Mouse (Mus musculus): ENCODE measurements around the gene Slf2.

The Slf2 gene

DNA sequence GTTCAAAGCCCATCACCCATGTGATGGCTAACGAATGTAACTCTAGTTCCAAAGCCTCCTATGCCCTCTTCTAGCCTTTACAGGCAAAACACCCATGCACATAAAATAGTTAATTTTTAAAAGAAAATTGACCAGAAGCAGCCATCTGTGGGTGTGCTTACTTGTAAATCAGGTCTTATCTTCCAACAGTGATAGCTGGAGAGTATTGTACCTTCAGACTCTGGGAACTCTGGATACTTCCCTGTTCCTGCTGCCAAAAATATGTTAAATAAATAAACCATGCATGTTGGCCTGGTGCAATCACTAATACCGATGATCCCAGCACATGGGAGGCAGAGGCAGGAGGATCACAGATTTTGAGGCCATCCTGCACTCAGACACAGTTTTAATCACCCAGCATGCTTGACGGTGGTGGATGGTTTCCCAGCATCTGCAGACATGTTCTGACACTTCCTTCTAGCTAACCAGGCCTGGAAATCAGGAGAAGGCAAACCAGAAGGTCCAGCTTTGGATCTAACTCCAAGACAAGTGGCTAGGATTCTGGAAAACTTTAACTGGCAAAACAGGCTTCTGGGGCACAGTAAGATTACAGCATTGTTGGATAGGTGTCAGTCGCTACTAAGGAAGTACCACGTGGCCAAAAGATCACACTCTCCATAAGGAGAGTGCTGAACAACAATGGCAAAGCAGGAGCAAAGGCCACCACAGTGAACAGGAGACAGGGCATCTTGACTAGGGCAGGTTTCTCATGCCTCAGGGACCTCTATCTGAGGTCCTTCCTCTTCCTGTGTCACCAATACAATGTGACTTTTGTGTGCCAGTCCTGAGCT is 54.4 kb downstream of the Slf2 start:
- DNase-seq, result no peak

DNA sequence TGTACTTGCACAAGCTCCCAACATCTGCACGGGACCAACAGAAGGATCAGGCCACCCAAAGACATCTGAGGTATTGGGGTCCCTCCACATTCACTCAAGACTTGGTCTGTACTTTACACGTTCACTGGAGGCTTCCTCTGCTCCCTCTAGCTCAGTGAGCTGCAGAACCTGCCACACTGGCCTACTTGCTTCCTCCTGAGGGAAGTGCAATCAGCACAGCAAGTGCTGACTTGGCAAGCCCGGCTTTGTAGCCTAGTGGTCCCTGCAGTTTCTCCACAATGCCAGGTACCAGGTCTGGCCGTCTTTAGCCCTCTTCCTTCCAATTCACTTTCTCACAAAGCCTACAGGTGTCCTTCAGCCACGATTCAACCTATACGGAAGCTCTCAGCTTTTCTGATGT is 56.1 kb downstream of the Slf2 start:
- no peak for DNase-seq

DNA sequence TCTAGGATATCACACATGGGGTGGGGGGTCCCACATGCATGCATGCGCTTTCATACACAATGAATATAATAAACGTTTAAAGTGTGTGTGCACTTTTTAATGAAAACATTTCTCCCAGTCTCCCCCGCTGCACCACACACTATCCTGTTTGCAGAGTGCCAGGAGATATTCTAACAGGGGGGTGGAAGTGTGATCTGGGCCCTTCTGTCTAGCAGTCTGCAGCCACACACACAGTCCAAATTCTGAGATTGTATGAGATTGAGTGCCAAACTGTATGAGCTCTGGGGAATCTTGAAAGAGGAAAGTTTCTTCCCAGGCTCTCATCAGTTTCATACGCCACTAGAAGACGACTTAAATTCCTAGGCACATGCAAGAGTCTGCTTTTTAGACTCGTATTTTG is 56.9 kb downstream of the Slf2 start:
- DNase-seq, result no peak

DNA sequence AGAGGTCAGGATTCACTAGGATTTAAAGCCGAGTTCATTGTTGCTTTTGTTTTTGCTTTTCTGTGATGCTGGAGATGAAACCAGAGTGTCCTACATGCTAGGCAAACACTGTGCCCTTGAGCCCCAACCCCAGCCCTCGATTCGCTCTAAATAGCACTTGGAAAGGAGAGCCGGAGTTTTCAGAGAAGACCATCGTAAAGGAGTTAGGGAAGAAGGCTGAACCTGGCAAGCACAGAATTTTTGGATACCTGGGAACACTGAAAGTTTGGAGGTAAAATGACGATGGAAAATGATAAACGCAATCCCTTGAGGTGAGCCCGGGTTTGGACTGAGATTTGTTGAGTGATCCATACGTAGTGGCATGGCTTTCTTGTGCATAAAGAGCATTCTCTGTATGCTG is 57.4 kb downstream of the Slf2 start:
- DNase-seq, result no peak

DNA sequence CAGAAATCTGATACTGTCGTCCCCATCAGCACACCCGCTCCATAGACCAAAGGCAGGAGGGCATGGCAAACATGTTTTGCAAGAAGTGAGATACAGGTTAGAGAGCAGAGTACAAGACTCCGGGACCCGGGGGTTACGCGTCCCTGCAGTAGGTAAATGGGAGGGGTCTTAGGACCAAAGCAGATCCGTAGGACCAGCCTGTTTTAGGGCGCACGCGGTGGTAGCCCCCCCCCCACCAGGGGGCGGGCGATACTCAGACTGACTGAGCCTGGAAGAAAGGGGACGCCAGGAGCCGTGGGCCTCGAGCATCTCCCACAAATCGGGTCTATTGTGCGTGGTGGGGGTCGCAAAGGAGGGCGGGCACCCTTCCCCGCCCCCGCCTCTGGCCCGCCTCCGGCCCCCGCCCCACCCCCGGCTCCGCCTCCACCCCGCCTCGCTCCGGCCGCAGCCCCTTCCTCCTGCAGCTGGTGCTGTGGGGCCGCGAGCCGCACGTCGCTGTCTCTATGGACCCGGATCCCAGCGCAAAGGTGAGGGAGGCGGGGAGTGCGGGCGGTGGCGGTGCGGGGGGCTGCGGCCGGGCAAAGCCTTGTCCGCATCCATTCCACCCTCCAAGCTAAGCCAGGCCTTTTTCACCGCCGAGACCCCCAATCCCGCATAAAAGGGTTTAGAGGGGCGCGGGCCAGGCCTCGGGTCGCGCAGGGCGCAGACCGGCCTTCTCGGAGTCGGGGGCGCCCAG is 58.0 kb downstream of the Slf2 start, which contains the start of gene Sema4g:
Gene Sema4g, plus strand, starts transcription at position 271 of the 736 bp plus-strand sequence.
- peak; percentile 52 for DNase-seq

DNA sequence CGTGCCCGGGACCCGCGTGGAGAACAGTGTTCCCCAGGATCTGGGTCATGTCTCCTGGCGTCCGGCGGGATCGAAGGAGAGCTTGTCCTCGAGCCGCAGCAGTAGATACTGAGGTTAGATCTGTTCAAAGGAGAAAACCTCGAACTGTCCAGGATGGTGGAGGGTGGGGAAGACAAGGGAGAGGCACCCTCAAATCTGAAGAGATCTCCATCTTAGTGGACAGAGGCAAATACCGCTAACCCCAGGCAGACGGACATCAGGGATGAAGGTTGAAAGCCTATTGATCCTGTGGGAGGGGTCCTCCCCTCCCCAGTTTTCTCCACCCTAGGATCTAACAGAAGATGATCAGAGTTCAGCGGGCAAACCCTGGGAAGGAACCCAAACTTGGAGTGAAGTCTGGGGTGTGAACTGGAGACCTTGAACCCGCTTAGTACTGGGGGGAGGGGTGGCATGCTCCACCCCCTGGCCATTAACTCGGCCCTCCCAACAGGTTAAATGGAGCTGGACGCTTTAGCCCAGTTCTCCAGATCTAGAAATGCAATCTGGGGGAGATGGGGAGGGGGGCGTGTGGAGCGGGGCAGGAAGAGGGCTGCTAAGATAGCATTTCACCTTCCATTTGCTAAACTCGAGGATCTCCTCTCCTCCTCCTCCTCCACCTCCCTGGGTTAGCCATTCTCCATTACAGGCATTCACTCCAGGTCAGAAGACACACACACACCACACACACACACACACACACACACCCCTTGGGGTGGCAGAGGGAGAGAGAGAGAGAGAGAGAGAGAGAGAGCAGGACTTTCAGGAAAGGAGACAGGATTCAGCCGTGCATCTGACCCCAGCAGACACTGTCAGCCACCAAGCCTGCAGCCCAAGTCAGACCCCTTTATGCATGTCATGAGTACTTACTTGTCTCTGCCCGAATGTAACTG is 58.9 kb downstream of the Slf2 start:
- no peak for DNase-seq

DNA sequence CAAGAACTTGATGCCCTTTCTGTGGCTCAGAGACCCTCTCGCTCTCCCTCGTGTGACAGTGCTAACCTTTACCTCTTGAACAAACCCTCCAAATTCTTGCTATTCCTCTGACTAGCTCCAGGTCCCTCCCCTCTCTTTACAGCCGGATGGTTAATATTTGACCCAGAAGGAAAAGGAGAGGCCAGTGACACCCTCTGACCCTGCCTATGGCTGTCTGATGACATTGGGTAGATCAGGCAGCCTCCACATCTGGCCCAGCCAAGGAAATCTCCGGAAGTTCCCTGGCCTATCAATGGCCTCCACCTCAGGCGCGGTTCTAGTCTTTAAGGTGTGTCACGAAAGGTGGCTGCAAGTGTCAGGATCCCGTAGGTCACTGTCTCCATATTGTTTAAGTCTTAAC is 60.1 kb downstream of the Slf2 start:
- no peak for DNase-seq

DNA sequence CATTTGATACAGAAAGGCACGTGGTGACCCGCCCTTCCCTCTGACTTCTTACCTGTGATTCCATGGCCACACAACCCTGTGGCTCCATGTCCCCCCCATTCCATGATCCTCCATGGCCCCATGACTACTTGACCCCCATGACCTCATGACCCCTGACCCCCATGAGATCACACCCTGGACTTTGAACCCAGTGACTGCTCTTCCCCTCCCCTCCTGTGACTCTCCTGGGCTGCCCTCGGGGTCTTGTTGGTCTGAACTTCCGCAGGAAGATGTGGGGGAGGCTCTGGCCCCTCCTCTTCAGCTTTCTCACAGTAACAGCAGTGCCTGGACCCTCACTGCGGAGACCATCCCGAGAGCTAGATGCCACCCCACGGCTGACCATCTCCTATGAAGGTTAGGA is 61.3 kb downstream of the Slf2 start:
- DNase-seq, result no peak

DNA sequence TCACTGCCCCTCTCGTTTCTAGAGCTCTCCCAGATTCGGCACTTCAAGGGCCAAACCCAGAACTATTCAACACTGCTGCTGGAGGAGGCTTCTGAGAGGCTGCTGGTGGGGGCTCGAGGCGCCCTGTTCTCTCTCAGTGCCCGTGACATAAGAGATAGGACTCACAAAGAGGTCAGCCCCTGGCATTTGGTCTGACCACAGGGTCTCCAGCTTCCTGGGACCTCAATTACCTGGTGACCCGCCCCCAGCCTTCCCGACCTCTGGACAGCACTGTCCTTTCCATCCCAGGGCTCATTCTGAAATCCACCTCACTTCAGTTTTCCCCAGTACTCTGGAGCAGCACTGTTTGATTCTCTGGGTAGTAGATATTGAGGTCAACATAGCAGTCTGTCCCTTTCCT is 61.8 kb downstream of the Slf2 start:
- no peak for DNase-seq

DNA sequence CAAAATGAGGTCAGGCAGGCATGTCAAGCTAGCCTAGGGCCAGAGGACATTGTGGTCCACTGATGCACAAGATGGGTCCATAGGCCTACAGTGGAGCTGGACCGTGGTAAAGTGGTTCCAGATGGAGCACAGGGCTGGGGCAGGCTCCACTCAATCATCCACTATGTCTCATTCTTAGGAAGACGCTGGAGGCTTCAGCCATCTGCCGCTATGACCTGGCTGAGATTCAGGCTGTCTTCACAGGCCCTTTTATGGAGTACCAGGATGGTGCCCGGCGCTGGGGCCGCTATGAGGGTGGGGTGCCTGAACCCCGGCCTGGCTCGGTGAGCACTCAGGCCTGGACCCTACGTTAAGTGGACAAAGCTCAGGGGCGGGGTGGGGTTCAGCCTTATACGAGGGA is 66.8 kb downstream of the Slf2 start:
- DNase-seq, result no peak

DNA sequence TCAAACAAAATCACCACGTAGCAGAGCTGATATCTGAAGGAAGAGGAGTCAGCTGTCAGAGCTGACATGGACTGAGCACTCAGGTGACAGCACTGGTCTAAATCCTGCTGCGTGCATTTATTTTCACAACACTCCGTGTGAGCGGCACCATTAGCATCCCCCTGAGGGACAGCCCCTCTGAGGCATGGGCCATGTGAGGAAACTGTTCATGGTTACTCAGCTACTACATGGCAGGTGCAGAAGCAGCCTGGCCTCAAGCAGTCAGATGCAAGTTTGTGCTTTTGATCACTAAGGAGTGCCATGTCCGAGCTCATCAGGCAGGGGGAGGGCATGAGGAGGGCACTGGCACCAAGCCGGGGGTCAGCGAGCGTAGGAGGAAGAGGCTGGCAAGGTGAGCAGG is 68.7 kb downstream of the Slf2 start:
- DNase-seq, result no peak

DNA sequence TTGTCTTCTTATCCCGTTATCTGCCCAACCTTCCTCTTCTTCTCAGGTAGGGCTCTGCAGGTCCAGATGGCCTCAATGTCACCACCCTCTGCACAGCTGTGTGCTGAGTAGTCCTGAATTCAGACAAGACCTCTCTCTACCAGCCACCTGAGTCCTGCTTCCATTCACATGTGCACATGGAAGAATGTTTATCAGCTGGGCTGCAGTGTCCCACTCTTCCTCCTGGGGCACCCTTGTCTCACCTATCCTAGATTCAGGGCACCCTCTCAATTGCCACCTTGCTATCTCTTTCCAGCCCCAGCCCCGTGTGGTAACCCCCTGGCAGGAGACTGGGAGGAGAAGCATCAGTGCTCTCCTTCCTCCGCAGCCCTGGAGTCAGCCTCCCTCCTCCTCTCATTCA is 71.3 kb downstream of the Slf2 start:
- DNase-seq, result no peak

DNA sequence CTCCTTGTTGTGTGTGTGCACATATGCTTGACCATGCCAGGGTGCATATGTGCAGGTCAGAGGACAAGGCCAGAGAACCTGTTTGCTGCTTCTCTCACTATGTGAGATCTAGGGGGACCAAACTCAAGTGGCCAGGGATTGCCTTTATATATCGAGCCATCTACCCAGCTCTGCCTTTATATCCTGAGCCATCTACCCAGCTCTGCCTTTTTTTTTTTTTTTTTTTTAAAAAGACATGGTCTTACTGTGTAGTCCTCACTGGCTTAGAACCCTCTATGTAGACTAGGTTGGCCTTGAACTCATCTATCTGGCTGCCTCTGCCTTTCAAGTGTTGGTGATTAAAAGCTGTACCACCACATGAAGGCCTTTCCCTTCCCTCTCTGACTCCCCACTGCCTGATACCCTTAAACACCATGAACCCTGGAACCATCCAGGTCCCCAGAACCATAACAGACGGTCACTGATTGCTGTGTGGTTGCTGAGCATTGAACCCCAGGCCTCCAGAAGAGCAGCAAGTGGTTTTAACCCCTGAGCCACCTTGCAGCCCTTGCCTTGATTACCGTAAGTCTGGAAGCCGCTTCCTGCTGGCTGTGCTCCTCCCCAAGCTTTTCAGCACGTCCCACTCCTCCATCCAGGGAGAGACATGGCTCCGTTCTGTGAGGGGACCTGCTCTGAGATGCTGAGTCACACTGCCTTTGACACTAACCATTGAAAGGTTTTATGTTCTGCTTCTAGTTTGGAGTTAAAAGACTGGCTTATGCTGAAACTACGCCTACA is 73.0 kb downstream of the Slf2 start:
- DNase-seq, result no peak

DNA sequence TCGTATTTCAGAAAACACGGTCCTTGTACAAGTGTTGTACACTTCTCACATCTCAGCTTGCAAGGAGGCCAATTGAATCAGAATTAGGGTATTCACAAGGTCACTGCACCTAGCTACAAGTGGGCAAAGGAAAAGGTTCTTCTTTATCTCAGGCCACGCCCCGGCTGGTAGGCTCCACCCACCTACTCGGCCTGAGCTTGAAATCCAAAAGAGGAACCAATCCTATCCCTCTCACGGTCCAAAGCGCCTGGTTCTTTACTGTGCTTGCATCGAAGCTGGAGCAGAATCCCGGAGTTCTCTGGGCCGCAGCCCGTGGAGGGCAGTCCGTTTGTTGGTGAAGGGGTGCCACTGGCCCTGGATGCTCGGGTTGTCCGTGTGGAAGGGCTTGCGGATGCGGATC is 74.5 kb downstream of the Slf2 start, which contains the start of gene Twnk:
Gene Twnk, plus strand, starts transcription at position 220 of the 400 bp plus-strand sequence.
- DNase-seq, result peak; percentile 76

DNA sequence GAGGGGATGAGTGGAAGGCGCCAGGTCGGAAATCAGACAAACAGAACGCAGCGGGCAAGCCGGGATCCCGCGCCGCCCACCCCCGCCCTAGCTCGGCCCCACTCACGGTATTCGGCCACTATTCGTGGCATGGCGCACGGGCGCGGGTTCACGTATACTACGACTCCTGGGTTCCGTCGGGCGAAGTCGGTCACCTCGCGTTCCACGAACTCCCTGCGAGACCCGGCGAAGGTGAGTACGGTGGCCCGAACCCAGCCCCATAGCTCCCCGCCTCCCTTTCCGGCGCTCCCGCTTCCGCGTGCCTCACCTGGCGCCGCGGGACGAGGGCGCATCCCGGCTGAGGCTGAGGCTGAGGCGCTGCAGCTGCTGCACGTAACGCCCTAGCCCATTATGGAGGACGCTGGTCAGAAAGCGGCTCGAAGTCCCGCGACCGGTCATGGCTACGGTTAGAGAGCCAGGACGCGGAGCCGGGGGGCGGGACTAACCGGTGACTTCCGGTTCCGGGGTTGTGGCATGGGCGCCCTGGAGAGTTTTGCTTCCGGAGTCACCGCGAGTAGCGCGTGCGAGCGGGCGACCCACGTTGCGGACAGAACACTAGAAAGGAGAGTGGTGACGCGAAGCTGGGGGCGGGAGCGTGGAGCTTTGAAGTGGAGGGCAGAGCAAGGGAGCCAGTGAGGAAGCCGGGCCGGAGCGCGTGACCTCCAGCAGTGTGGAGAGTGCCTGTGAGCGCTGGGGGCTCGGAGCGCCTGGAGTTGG is 75.2 kb downstream of the Slf2 start, which contains the start of gene Mrpl43:
Gene Mrpl43, minus strand, starts transcription at position 486 of the 756 bp plus-strand sequence.
- DNase-seq, result peak; percentile 98

DNA sequence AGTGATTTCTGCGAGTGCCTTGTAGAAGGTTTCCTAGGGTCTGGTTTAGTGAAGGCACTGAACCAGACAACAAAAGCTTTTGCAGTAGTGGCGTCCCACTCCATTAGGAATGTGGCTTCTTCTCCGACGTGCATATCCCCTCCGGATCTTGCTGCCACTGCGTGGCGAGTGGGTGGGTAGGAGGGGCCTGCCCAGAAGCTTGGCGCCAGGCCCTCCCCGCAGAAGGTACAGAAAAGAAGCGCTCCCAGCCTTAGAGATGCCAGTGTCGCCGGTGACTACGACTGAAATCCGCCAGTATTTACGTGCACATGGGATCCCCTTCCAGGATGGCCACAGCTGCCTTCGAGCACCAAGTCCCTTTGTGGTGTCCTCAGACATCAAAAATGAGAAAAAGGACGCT is 76.1 kb downstream of the Slf2 start:
- no peak for DNase-seq

DNA sequence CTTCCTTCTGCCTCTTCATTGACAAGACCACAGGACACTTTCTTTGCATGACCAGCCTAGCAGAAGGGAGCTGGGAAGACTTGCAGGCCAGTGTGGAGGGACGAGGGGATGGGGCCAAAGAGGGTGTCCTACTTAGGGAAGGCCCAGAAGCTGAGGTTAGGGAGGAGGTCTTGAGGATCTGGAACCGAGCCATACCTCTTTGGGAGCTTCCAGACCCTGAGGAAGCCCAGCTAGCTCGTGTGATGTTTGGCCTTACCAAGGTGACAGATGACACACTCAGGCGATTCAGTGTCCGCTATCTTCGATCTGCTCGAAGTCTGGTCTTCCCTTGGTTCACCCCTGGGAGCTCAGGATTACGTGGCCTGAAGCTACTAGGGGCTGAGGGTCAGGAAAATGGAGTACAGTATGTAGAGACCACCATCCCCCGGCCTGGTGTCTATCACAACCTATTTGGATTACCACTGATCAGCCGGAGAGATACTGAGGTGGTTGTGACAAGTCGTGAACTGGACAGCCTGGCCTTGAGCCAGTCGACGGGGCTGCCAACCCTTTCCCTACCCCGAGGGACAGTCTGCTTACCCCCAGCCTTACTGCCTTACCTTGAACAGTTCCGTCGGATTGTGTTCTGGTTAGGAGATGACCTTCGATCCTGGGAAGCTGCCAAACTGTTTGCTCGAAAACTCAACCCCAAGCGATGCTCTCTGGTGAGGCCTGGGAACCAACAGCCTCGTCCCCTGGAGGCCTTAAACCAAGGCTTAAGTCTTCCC is 76.7 kb downstream of the Slf2 start:
- no peak for DNase-seq

DNA sequence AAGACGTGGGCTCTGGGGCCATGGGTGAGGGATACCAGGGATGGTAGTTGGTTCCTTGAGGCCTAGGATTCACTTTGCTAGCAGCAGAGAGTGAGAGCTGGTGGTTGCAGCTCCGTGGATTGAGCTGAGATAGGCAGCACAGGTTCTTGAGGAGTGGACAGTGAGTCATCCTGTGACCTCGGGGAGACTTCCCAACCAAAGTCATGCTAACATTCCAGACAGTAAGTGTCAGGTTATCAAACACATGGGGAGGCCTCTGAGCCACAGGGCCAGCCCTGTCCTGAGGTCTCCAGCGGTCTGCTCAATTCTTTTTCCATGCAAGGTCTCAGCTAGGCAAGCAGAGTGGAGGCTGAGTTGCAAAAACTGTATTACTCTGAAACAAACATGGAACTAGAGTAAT is 79.7 kb downstream of the Slf2 start:
- DNase-seq, result no peak

DNA sequence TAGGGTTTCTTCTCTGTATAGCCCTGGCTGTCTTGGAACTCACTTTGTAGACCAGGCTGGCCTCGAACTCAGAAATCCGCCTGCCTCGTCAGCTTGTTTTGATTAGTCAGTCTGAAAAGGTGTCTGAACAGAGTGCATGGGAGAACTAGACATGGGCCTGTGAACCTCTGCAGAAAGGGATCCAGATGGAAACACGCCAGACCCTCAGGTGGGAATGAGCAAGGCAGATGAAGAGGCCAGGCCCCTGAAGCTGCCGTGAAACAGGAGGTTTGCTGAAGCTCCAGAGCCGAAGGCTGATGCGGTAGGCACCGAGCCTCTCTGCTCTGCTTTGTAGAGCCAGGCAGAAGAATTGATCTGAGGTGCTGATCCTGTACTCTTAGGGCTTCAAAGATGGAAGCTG is 81.3 kb downstream of the Slf2 start:
- no peak for DNase-seq

DNA sequence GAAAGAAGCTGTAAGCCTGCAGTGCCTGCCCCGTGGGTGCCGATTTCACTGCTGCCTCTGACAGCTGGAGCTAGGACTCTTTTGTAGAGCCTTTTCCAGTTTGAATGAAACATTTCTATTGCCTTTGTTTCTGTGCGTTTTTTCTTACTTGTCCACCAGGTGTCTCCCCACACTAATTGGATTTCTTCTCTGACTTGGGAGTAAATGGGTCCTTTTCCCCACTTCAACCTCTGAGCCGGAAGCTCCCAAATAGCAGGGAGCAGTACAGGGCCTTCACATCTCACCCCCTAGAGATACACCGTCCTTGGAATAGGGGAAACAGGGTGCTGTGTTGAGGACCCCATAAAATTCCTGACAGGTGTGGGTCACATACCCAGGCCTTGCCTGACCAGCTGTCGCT is 81.7 kb downstream of the Slf2 start:
- peak; percentile 66 for DNase-seq

Data from lung, postnatal 10 days (tissue).